Mouse (Mus musculus): ENCODE results near the gene Gm10295. TPM values are rescaled to one million over a fixed set of nuclear protein-coding genes. Genes with fewer than 3 reads are reported as not detected.

Gm10295 gene
- polyA plus RNA-seq, 1 experiment = not detected

- TF ChIP-seq MAX (IDR thresholded peaks at IDR 0.05; ENCODE audit: low read depth) (no peak), TCF3 (IDR thresholded peaks at IDR 0.05; ENCODE audit: insufficient read length, low read depth) (no peak), MYOG (IDR thresholded peaks at IDR 0.05; ENCODE audit: control insufficient read depth in 1 of 3, insufficient read depth in 1 of 3, insufficient read length in 2 of 3, low read depth in 2 of 3) (no peak), MYOD1 (IDR thresholded peaks at IDR 0.05; ENCODE audit: control insufficient read depth in 1 of 3, insufficient read length in 2 of 3, low read depth in 2 of 3) (no peak), CEBPB (IDR thresholded peaks at IDR 0.05; ENCODE audit: insufficient read depth, poor library complexity, severe bottlenecking) (no peak), SRF (IDR thresholded peaks at IDR 0.05; ENCODE audit: control insufficient read depth, insufficient read length, low read depth) (no peak)
- Histone ChIP-seq H3K4me2 (ENCODE audit: low read depth) (no peak overlapping the region), H3K79me2 (ENCODE audit: control insufficient read depth, insufficient read depth) (no peaks in the 10 kb centered on the region), H3K4me3 (no peak overlapping the region), H3K27me3 (ENCODE audit: control insufficient read depth, insufficient read depth, insufficient read length) (no peaks in the 10 kb centered on the region), H3K36me3 (ENCODE audit: control insufficient read depth, insufficient read depth) (no peaks in the 10 kb centered on the region), H3ac (ENCODE audit: control insufficient read depth, insufficient read length) (no peak overlapping the region)
Observed at GRCm38 (mm10) chr7:71384921-71385320, 33.6 kb upstream of the Gm10295 start.

GRCm38 (mm10) chr7:71383341-71384130 lies 32.3 kb upstream of the Gm10295 start:
- no peak overlapping the region for H3K4me2 ChIP-seq (ENCODE audit: low read depth)
- no peak overlapping the region for H3ac ChIP-seq (ENCODE audit: control insufficient read depth, insufficient read length)
- H3K27me3 ChIP-seq (ENCODE audit: control insufficient read depth, insufficient read depth, insufficient read length) = no peaks in the 10 kb centered on the region
- no peak for TF ChIP-seq SRF (IDR thresholded peaks at IDR 0.05; ENCODE audit: control insufficient read depth, insufficient read length, low read depth)
- TF ChIP-seq CEBPB (IDR thresholded peaks at IDR 0.05; ENCODE audit: insufficient read depth, poor library complexity, severe bottlenecking) = no peak
- TF ChIP-seq MYOG (IDR thresholded peaks at IDR 0.05; ENCODE audit: control insufficient read depth in 1 of 3, insufficient read depth in 1 of 3, insufficient read length in 2 of 3, low read depth in 2 of 3) = no peak
- TF ChIP-seq MAX (IDR thresholded peaks at IDR 0.05; ENCODE audit: low read depth) = no peak
- TF ChIP-seq POLR2AphosphoS2 (IDR thresholded peaks at IDR 0.05; ENCODE audit: insufficient read length, low read depth) = no peak
- no peak overlapping the region for H3K4me3 ChIP-seq
- H3K79me2 ChIP-seq (ENCODE audit: control insufficient read depth, insufficient read depth) = no peaks in the 10 kb centered on the region
- no peaks in the 10 kb centered on the region for H3K36me3 ChIP-seq (ENCODE audit: control insufficient read depth, insufficient read depth)

DNA sequence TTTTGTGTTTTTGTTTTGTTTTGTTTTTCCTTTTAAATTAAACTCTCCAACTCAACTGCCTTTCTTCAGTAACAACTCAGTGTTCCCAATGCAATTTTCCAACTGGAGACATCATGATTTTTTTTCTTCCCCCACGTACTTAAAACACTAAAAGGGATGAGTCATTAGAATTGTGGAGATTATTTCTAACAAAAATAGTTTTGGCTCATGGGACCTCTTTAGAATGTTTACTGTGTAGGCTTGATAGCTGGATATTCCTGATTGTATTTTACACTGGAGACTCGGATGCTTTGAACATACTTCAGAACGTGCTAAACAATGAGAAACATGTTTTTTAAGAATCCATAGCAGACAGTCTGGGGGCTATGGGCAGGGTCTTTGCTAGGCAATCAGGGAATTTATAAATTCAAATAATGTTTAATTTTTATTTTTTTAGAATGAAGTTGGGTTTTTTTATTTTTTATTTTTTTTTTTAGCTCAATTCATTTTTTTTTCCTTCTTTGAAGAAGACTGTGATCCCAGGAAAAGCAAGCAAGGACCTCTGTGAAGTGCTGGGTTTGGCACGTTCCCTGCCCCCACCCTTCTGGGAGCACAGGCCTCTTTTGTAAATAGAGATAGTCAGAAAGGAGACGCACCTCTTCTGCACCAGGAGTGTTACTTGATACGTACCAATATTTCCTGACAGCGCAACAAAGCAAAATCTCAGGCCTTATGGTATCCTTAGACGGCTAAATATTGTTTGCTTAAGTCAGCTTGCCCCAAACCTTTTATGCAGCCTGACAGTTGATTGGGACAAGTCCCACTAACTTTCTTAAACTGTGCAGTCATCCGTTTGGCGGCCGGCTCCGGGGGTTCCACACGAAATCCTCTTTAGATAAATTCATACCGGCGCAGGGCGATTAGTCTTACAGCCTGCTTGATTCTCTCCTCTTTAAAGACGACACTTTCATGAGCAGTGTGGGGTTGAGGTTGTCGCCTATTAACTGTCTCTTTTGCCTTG lies 28.8 kb upstream of the Gm10295 start:
- H3K4me2 ChIP-seq (ENCODE audit: low read depth) = no peak overlapping the region
- no peak overlapping the region for H3K4me3 ChIP-seq

GRCm38 (mm10) chr7:71378812-71379760 lies 27.8 kb upstream of the Gm10295 start:
- Histone ChIP-seq H3ac (ENCODE audit: control insufficient read depth, insufficient read length) (no peak overlapping the region), H3K36me3 (ENCODE audit: control insufficient read depth, insufficient read depth) (no peaks in the 10 kb centered on the region), H3K79me2 (ENCODE audit: control insufficient read depth, insufficient read depth) (no peaks in the 10 kb centered on the region), H3K4me3 (no peak overlapping the region), H3K4me2 (ENCODE audit: low read depth) (no peak overlapping the region), H3K27me3 (ENCODE audit: control insufficient read depth, insufficient read depth, insufficient read length) (no peaks in the 10 kb centered on the region)
- no peak for TF ChIP-seq POLR2AphosphoS2 (IDR thresholded peaks at IDR 0.05; ENCODE audit: insufficient read length, low read depth)
- TF ChIP-seq USF1 (IDR thresholded peaks at IDR 0.05; ENCODE audit: low read depth) = no peak
- TF ChIP-seq TCF3 (IDR thresholded peaks at IDR 0.05; ENCODE audit: insufficient read length, low read depth) = no peak
- no peak for TF ChIP-seq REST (IDR thresholded peaks at IDR 0.05; ENCODE audit: insufficient read depth, insufficient read length)

More for the DNA sequence above, 28.8 kb upstream of the Gm10295 start:
- TF ChIP-seq TCF3 (IDR thresholded peaks at IDR 0.05; ENCODE audit: insufficient read length, low read depth) = no peak
- no peak for TF ChIP-seq E2F4 (IDR thresholded peaks at IDR 0.05; ENCODE audit: insufficient read depth)
- no peak for TF ChIP-seq POLR2AphosphoS2 (IDR thresholded peaks at IDR 0.05; ENCODE audit: insufficient read length, low read depth)
- no peak for TF ChIP-seq TCF12 (IDR thresholded peaks at IDR 0.05; ENCODE audit: insufficient read depth, poor library complexity, severe bottlenecking)
- TF ChIP-seq USF1 (IDR thresholded peaks at IDR 0.05; ENCODE audit: low read depth) = no peak
- no peak for TF ChIP-seq CEBPB (IDR thresholded peaks at IDR 0.05; ENCODE audit: insufficient read depth, poor library complexity, severe bottlenecking)
- TF ChIP-seq MYOD1 (IDR thresholded peaks at IDR 0.05; ENCODE audit: control insufficient read depth in 1 of 3, insufficient read length in 2 of 3, low read depth in 2 of 3) = no peak
- no peak for TF ChIP-seq POLR2A (IDR thresholded peaks at IDR 0.05; ENCODE audit: insufficient read length, low read depth)
- TF ChIP-seq MYOG (IDR thresholded peaks at IDR 0.05; ENCODE audit: control insufficient read depth in 1 of 3, insufficient read depth in 1 of 3, insufficient read length in 2 of 3, low read depth in 2 of 3) = no peak
- Histone ChIP-seq H3K36me3 (ENCODE audit: control insufficient read depth, insufficient read depth) (no peaks in the 10 kb centered on the region), H3ac (ENCODE audit: control insufficient read depth, insufficient read length) (no peak overlapping the region), H3K79me2 (ENCODE audit: control insufficient read depth, insufficient read depth) (no peaks in the 10 kb centered on the region), H3K27me3 (ENCODE audit: control insufficient read depth, insufficient read depth, insufficient read length) (no peaks in the 10 kb centered on the region)
